Mouse (Mus musculus) ES-E14 (cell line): ENCODE measurements at regions not wholly inside any gene's neighbourhood (a gene's known extent, or its start where the extent isn't known, plus 50 kb on each side); places are given as distances from the start of the nearest gene placed in this dataset.

Experiments used
- CHD2 ChIP-seq: IDR thresholded peaks from 2 replicates; pipeline ENCODE4 v1.6.1; 2014; ENCODE audit warnings: mild to moderate bottlenecking, low read depth, low read length, inconsistent platforms
- HCFC1 ChIP-seq: IDR thresholded peaks from 2 replicates; pipeline ENCODE4 v1.6.1; 2012; ENCODE audit warnings: low read length, inconsistent platforms, borderline replicate concordance; ENCODE audit not compliant: insufficient read depth

GRCm38 (mm10) chrX:99603714-99604113 is 132.6 kb upstream of the Pja1 start:
- TF ChIP-seq HCFC1 (no peak), CHD2 (no peak)
